Mouse (Mus musculus): ENCODE data around the gene Tmtc2.

GRCm38 (mm10) chr10:105532019-105532525, 42.2 kb downstream of the Tmtc2 start:
- TF ChIP-seq CTCF (IDR thresholded peaks at IDR 0.05; ENCODE audit: low read depth) = no peak
- no peak for TF ChIP-seq EP300 (IDR thresholded peaks at IDR 0.05; ENCODE audit: low read depth)
